In genomic region chr13:40423051-40423450, GRCm38 (mm10) we compare ENCODE assay signal across 24 mouse cellular contexts.
A peak's percentile ranks its signal among the peaks of the same experiment; 100 is the strongest.
DNase-seq lines count a peak whose midpoint lies in the region; ATAC-seq and TF ChIP-seq lines count a peak whose summit lies in the region.
"Had no signal": no experiment of that assay in that cellular context is flagged by ENCODE, and none has a peak within 500 bp of the region (broad histone marks: within the 10 kb centered on the region; RNA-seq: fewer than 3 reads in every experiment).

No protein-coding gene starts in this region.

- peak; percentile 19 for DNase-seq in embryonic facial prominence, embryonic 14.5 days (ENCODE audit: low spot score)
- no peak for DNase-seq in embryonic facial prominence, embryonic 10.5 days (ENCODE audit: low spot score)
- DNase-seq in Muller cell, postnatal 12 days (ENCODE audit: inconsistent ontology term): peak; percentile 90
- peak; percentile 2 for DNase-seq in brain, adult 2 months (ENCODE audit: low read depth, low spot score)
- DNase-seq in retina, embryonic 14.5 days (ENCODE audit: low spot score): peak; percentile 74
- no peak for DNase-seq in hindbrain, postnatal 0 days (ENCODE audit: low spot score)
- no peak for DNase-seq in kidney, postnatal 25 days
- DNase-seq in stomach, postnatal 0 days (ENCODE audit: low spot score): no peak
- DNase-seq: adrenal gland, adult 8-10 months; adrenal gland, postnatal 25 days; B cell, adult 2 months; cerebellum, adult 11-12 months; cerebellum, adult 2 months; cerebellum, adult 9-10 months; cerebellum, postnatal 10 days; cerebellum, postnatal 25 days had no signal

- peak; percentile 37; the same call in 1 of the 2 replicates for ATAC-seq in embryonic facial prominence, embryonic 14.5 days (ENCODE audit: low read depth)
- no peak for ATAC-seq in hindbrain, postnatal 0 days
- no peak for ATAC-seq in stomach, postnatal 0 days (ENCODE audit: low FRiP score, low TSS enrichment)
- ATAC-seq: activated CD4-positive, CD25-positive, alpha-beta regulatory T cell, adult 4 months; CD4-positive, CD25-positive, alpha-beta regulatory T cell, adult 4 months; forebrain, embryonic 14.5 days; forebrain, embryonic 16.5 days had no signal

- H3K9ac ChIP-seq in embryonic facial prominence, embryonic 14.5 days (ENCODE audit: low read depth, low read length): no peak overlapping the region
- H3K9ac ChIP-seq in hindbrain, postnatal 0 days (replicated peaks; ENCODE audit: low read length): no peak overlapping the region
- H3K9ac ChIP-seq in stomach, postnatal 0 days (ENCODE audit: low read length): no peak overlapping the region
- H3K9ac ChIP-seq: embryonic facial prominence, embryonic 13.5 days; forebrain, embryonic 12.5 days had no signal

- no peak for TF ChIP-seq CTCF in hindbrain, postnatal 0 days (IDR thresholded peaks at IDR 0.05; ENCODE audit: low read depth)
- no peak for TF ChIP-seq CTCF in stomach, postnatal 0 days (IDR thresholded peaks at IDR 0.05; ENCODE audit: low read depth)

- no peak for TF ChIP-seq EP300 in stomach, postnatal 0 days (optimal IDR thresholded peaks at IDR 0.05)

- no peaks in the 10 kb centered on the region for H3K27me3 ChIP-seq in embryonic facial prominence, embryonic 14.5 days (replicated peaks; ENCODE audit: control insufficient read depth, insufficient read depth, low read length)
- no peaks in the 10 kb centered on the region for H3K27me3 ChIP-seq in embryonic facial prominence, embryonic 10.5 days (replicated peaks; ENCODE audit: low read depth, poor library complexity, severe bottlenecking)
- H3K27me3 ChIP-seq in hindbrain, postnatal 0 days (ENCODE audit: insufficient read depth, low read length): no peaks in the 10 kb centered on the region
- no peaks in the 10 kb centered on the region for H3K27me3 ChIP-seq in stomach, postnatal 0 days (ENCODE audit: control insufficient read depth, insufficient read depth, low read length)
- H3K27me3 ChIP-seq: CH12.LX; embryonic facial prominence, embryonic 13.5 days; forebrain, embryonic 12.5 days had no signal

- no peaks in the 10 kb centered on the region for H3K36me3 ChIP-seq in embryonic facial prominence, embryonic 14.5 days (ENCODE audit: control insufficient read depth, insufficient read depth, low read length)
- H3K36me3 ChIP-seq in embryonic facial prominence, embryonic 10.5 days (replicated peaks): no peaks in the 10 kb centered on the region
- no peaks in the 10 kb centered on the region for H3K36me3 ChIP-seq in hindbrain, postnatal 0 days (ENCODE audit: insufficient read depth, low read length)
- H3K36me3 ChIP-seq in stomach, postnatal 0 days (ENCODE audit: control insufficient read depth, insufficient read depth, low read length): no peaks in the 10 kb centered on the region
- H3K36me3 ChIP-seq: embryonic facial prominence, embryonic 13.5 days; forebrain, embryonic 12.5 days; G1E had no signal

- no peaks in the 10 kb centered on the region for H3K4me1 ChIP-seq in embryonic facial prominence, embryonic 14.5 days (ENCODE audit: control insufficient read depth, insufficient read depth, low read length)
- H3K4me1 ChIP-seq in embryonic facial prominence, embryonic 10.5 days: peaks cover 5% of the 10 kb centered on the region
- H3K4me1 ChIP-seq in hindbrain, postnatal 0 days (ENCODE audit: insufficient read depth, low read length): no peaks in the 10 kb centered on the region
- no peaks in the 10 kb centered on the region for H3K4me1 ChIP-seq in stomach, postnatal 0 days (replicated peaks; ENCODE audit: control insufficient read depth, insufficient read depth)
- H3K4me1 ChIP-seq: forebrain, embryonic 12.5 days had no signal

- no peak overlapping the region for H3K27ac ChIP-seq in embryonic facial prominence, embryonic 14.5 days (replicated peaks; ENCODE audit: low read depth, low read length)
- no peak overlapping the region for H3K27ac ChIP-seq in embryonic facial prominence, embryonic 10.5 days (replicated peaks)
- no peak overlapping the region for H3K27ac ChIP-seq in hindbrain, postnatal 0 days
- H3K27ac ChIP-seq in stomach, postnatal 0 days (replicated peaks): no peak overlapping the region
- H3K27ac ChIP-seq: embryonic facial prominence, embryonic 13.5 days; forebrain, embryonic 12.5 days had no signal

- no peak overlapping the region for H3K4me3 ChIP-seq in embryonic facial prominence, embryonic 14.5 days (ENCODE audit: low read depth, low read length)
- H3K4me3 ChIP-seq in embryonic facial prominence, embryonic 10.5 days: no peak overlapping the region
- H3K4me3 ChIP-seq in hindbrain, postnatal 0 days (ENCODE audit: low read length): no peak overlapping the region
- no peak overlapping the region for H3K4me3 ChIP-seq in stomach, postnatal 0 days (ENCODE audit: low read depth, low read length)
- H3K4me3 ChIP-seq: embryonic facial prominence, embryonic 13.5 days; forebrain, embryonic 12.5 days had no signal

- no peak overlapping the region for H3K4me2 ChIP-seq in embryonic facial prominence, embryonic 14.5 days (ENCODE audit: low read depth, low read length)
- H3K4me2 ChIP-seq in hindbrain, postnatal 0 days (ENCODE audit: low read depth, low read length): no peak overlapping the region
- H3K4me2 ChIP-seq in stomach, postnatal 0 days (replicated peaks; ENCODE audit: low read depth): no peak overlapping the region
- H3K4me2 ChIP-seq: embryonic facial prominence, embryonic 13.5 days; forebrain, embryonic 12.5 days had no signal

- no peaks in the 10 kb centered on the region for H3K9me3 ChIP-seq in embryonic facial prominence, embryonic 14.5 days (ENCODE audit: control insufficient read depth, low read length)
- no peaks in the 10 kb centered on the region for H3K9me3 ChIP-seq in embryonic facial prominence, embryonic 10.5 days
- no peaks in the 10 kb centered on the region for H3K9me3 ChIP-seq in hindbrain, postnatal 0 days (ENCODE audit: low read length)
- no peaks in the 10 kb centered on the region for H3K9me3 ChIP-seq in stomach, postnatal 0 days (ENCODE audit: control insufficient read depth, low read length)
- H3K9me3 ChIP-seq: embryonic facial prominence, embryonic 13.5 days; forebrain, embryonic 12.5 days had no signal

- WGBS in embryonic facial prominence, embryonic 14.5 days: 86% methylated on average over 3 of the region's 3 CpGs
- WGBS in embryonic facial prominence, embryonic 10.5 days: 72% methylated on average over 3 of the region's 3 CpGs
- WGBS in hindbrain, postnatal 0 days: 48% methylated on average over 3 of the region's 3 CpGs
- 80% methylated on average over 3 of the region's 3 CpGs for WGBS in stomach, postnatal 0 days

Comparison
In these comparisons a context has a peak if more than half of its experiments do, and no peak if none do; other contexts are left out.
1. DNase-seq: peak in embryonic facial prominence, embryonic 14.5 days (single experiment), Muller cell, postnatal 12 days (single experiment), brain, adult 2 months (single experiment) and retina, embryonic 14.5 days (single experiment); none in embryonic facial prominence, embryonic 10.5 days (single experiment), hindbrain, postnatal 0 days (single experiment), kidney, postnatal 25 days (0 of 2) and stomach, postnatal 0 days (single experiment).